Mouse (Mus musculus) layer of hippocampus, adult 2 months (tissue): ENCODE data around the gene Tmtc1. TPM values are rescaled to one million over a fixed set of nuclear protein-coding genes. Genes with fewer than 3 reads are reported as not detected.
A peak's percentile ranks its signal among the peaks of the same experiment; 100 is the strongest.

Experiments
- DNase-seq, 2 experiments: peaks; one replicate each; pipeline ENCODE4 v3.0.0; 2022; ENCODE audit warnings: low spot score in 2 of 2
- H3K27ac ChIP-seq: fragments of 200-600 bp; 2 replicates; pipeline ENCODE4 v1.8.1; 2022
- H3K4me3 ChIP-seq: fragments of 200-600 bp; 2 replicates; pipeline ENCODE4 v1.8.1; 2022; ENCODE audit warnings: mild to moderate bottlenecking
- CTCF ChIP-seq: fragments of 200-600 bp; conservative IDR thresholded peaks from 2 replicates; pipeline ENCODE4 v1.8.1; 2022; ENCODE audit warnings: antibody characterized with exemption, mild to moderate bottlenecking, moderate library complexity
- total RNA-seq, 2 experiments: library from RNA; stranded (reverse); gene quantifications; 2 replicates each; pipeline ENCODE4 v1.2.3; 2021

Tmtc1 gene
- total RNA-seq, 2 experiments from 2014 or later = 39.8 to 42.0 TPM

DNA sequence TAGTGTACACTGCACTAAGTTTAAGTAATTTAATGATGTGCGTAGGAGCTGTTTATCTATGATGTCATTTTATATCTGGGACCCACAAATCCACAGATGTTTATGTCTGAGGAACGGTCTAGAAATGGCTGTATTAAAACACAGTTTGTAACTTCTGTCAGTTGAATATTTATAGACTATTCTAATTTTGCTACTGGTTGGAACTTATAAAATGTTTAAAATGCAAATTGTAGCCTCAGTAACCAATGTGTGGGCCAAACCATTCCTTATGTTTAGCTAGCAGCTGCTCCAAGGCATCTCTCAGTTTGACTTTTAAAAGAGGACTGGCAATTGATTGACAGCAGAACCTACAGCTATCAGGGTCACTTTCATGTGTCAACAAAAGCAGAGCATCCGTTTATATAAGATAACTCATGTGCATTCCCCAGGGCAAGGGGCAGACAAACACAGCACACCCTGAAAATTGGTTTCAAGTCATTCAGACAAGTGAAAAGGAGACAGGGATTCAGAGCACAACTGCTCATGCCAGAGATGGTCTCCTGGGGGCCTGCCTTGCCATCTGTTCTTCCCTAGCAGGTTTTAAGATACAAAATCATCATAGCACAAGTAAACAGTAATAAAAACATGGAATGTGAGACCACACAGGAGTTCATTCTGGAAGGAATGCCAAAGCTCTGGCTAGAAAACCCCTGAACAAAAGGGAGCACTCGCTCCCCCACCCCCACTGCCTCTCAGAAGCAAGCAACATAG is 184.0 kb downstream of the Tmtc1 start:
- H3K4me3 ChIP-seq = no peak overlapping the region
- no peak for DNase-seq
- no peak for TF ChIP-seq CTCF
- 0 out of 2 replicates have a peak overlapping the region, but pooled peaks have one; percentile 24 for H3K27ac ChIP-seq

DNA sequence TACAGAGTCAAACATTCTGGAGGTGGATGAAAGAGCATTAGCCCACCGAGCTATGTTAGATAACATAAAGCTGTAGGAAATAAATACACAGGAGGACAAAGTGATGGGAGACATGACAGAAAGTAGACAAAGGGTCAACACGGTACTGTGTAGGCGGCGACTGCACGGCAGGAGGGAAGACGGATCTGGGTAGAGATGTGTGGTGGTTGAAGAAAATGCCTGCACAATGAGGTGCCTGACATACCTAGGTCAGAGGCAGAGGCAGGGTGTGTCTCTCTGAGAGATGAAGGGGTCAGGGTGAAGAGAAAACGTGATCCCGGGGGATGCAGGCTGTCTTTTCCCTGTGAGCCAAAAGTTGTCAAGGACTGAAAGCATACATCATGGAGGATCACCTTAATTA is 185.1 kb downstream of the Tmtc1 start:
- no peak for DNase-seq
- Histone ChIP-seq H3K4me3 (no peak overlapping the region), H3K27ac (no peak overlapping the region)
- TF ChIP-seq CTCF = no peak

DNA sequence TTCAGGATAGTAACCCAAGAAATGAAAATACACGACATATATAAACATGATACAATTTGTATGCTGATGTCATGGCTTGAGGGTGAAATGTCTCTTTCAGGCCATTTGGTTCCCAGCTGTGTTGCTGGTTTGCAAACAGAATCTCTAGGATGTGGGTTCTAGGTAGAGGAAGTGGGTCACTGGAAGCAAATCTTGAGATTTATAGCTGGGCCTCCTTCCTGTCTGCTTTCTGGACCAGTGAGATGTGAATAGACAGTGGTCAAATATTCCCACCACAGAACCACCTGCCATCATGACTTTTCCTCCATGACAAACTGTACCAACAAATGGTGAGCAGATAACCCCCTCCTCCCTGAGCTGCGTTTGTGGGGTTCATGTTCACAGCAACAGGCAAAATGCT is 186.4 kb downstream of the Tmtc1 start:
- no peak for TF ChIP-seq CTCF
- DNase-seq = no peak
- Histone ChIP-seq H3K27ac (no peak overlapping the region), H3K4me3 (no peak overlapping the region)

DNA sequence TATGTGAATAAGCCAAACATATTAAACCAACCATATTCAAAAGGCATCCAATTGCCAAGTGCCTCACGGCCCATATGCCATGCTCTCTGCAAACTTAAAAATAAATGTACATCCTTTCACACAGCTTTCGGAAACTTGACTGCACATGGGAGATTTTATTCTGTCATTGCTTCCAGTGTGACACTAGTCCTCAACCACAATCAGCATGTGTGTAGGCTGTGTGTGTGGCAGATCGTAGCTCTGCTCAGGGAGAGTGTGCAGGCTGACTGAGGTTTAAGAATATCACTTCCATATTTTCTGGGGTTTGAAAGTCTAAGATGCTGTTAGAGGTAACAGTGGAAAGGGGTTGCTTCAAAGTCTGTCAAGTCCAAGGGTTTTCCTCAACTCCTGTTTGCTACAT is 188.1 kb downstream of the Tmtc1 start:
- TF ChIP-seq CTCF = no peak
- Histone ChIP-seq H3K27ac (no peak overlapping the region), H3K4me3 (no peak overlapping the region)
- no peak for DNase-seq

DNA sequence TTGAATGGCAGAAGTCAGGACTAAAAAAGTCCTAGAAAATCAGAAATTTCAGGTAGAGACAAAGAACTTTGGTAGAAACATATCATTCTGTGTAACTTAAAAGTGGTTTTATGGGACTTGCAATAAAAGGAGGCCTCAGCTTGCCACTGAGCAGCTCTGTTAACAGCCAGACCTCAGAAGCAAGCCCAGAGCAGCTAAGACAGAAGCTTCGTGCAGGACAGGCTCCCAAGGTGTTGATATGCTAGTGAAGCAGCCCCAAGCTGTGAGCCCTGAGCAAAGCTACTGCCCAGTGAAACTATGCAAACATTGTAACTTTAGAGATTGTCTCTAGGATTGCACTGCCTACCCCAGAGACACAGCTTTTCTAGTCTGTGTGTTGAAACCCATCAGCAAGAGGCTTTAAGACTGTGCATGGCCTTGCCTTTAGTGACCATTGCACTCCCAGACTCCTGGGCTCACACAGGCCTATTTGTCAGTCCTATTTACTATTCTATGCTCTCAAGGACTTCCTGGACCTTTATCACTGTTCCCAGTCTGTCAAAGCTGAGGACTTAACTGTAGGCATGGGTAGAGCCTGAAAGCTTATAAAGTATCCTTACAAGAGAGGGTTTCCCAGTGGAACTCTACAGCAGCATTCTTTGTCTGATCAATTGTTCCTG is 188.7 kb downstream of the Tmtc1 start:
- Histone ChIP-seq H3K27ac (no peak overlapping the region), H3K4me3 (no peak overlapping the region)
- DNase-seq = no peak
- TF ChIP-seq CTCF = no peak

DNA sequence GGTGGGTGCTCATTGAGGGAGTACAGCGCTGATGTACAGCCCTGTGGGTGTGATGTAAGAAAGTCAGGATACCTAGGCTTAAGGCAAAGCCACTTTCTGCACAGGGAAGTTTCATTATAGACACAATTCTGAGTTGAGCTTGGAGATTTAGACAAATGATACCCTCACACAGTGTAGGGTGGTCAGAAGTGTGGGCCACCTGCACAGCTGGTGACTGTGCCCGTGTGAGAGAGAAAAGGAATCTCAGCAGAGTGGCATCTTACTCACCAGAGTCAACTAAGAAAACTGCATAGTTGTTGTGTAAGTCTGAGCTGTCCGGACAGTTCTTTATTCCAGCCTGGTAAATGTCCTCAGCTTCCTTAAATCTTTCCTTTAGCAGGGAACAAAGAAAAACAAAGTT is 195.0 kb downstream of the Tmtc1 start:
- no peak for TF ChIP-seq CTCF
- Histone ChIP-seq H3K4me3 (no peak overlapping the region), H3K27ac (no peak overlapping the region)
- no peak for DNase-seq

DNA sequence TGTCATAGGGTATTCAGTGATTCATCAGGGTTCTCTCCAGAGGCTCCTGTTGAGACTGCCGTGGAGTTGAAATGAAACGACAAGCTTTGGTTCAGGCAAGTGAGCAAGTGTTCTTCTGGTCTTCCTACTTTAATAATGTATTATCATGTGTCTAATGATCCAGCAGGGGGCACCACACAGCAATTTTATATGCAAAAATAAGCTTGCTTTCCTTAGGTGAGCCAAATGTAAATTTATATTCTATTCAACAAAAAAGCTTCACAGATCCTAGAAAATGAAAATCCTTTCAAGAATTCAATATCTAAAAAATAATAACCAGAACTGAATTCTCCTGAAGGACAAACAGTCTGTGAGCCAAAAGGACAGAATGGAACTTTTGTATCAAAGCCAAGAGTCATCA is 195.6 kb downstream of the Tmtc1 start:
- no peak overlapping the region for H3K27ac ChIP-seq
- TF ChIP-seq CTCF = peak; percentile 87
- H3K4me3 ChIP-seq = no peak overlapping the region
- DNase-seq = peak; percentile 51 to 66

DNA sequence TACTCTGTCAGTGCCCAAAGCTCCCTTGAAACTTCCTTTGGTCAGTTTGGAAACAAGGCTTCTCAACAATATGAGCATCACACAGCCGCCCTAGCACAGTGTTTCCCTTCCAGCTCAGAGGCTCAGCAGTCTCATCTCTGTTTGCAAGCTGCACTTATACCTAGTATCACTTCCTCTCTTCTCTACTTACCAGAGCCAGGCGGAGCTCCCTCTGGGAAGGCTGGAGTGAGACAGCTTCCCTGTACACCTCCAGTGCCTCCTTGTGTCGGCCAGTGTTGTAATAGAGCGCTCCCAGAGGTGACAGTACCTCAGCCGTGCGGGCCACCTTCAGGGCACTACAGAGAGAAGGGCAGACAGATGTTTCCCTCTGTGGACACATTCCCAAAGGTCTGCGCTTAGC is 197.6 kb downstream of the Tmtc1 start:
- Histone ChIP-seq H3K27ac (no peak overlapping the region), H3K4me3 (no peak overlapping the region)
- no peak for DNase-seq
- TF ChIP-seq CTCF = no peak

DNA sequence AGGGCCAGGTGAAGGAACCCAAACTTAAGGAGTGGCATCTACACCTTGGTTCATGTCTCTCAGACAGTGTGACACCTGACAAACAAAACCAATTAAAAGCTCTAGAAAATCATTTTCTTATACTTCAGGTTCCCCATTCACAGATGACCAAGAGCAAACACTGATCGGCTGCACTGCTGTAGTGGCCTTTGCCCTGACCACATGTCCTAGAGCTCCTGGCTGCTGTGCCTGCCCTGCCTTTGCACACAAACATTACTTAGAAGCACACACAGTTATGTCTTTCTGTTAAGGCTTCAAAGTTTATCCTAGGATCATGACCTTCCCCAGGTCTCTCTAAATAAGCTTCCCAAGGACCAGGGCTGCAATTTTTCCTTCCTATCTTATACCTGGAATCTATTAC is 199.4 kb downstream of the Tmtc1 start:
- no peak for DNase-seq
- H3K4me3 ChIP-seq = no peak overlapping the region
- no peak overlapping the region for H3K27ac ChIP-seq
- no peak for TF ChIP-seq CTCF

DNA sequence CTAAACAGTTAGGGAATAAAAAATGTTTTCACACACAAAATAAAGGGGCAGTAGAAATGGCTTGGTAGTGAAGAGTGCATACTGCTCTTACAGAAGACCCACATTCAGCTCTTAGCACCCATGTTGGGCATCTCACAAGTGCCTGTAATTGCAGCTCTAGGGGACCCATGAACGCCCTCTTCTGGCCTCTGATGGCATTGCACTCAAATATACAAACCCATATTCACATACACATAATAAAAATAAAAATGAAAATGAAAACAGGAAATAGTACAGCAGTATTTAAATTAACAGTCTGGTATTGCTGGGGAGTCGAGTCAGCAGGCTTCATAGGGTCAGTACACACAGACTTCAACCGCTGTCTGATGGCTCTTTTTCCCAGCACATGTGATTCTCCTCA is 201.9 kb downstream of the Tmtc1 start:
- no peak overlapping the region for H3K27ac ChIP-seq
- DNase-seq = no peak
- TF ChIP-seq CTCF = peak; percentile 64

DNA sequence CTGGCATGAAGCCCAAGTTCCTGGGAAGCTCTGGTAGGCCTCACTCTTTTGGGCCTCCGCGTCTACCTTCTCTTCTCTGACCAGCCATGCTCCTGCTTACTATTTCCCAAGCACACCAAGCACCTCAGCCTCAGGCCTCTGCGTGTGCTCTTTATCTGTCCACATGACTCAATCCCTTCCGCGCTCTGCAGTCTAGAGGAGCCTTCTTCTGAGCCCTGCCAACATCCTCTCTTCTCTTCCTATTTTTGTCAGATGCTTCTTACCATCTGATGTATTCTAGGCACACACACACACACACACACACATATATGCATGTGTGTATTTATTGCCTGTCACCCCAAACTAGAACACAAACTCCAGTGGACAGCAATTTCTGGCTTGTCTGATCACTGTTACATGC is 202.5 kb downstream of the Tmtc1 start:
- TF ChIP-seq CTCF = no peak
- Histone ChIP-seq H3K4me3 (no peak overlapping the region), H3K27ac (no peak overlapping the region)
- no peak for DNase-seq

More for the DNA sequence above, 201.9 kb downstream of the Tmtc1 start:
- H3K4me3 ChIP-seq = no peak overlapping the region

DNA sequence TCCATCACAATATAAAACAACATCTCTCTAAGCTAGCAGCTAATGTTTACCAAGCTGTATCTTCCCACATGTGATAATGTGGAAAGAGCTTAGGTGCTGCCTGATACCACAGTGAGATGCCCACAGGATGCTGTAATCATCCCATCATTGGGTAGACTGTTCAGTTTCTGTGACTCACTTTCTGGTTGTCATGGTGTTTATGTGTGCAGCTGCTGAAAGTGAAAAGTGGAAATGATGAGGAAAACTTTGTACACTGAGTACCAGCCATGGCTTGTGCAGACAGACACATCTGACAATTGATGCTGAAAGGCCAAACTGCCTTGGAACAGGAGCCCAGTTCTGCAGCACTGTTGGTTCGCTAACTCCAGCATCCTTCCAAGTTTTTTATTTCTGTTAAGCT is 204.9 kb downstream of the Tmtc1 start:
- Histone ChIP-seq H3K27ac (peak overlapping the region; percentile 44; the same call in 1 of the 2 replicates), H3K4me3 (no peak overlapping the region)
- DNase-seq = no peak
- TF ChIP-seq CTCF = no peak

DNA sequence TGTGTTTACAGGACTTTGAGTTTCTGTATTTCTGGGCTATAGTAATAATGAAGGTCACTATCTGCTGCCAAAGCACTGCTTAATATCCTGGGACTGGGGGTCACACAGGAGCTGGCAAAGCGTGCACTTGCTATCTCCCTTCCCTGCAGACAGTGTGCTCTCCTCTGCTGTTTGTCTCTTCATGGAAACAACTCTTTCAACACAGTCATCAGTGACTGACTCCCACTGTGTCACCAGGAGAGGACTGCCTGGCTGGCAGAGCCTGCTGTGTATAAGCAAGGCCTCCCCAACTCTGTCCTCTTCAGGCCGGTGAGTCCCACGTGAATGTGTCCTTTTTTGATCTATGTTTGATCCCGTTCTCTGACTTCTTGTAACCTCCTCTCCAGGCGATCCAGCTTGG is 206.7 kb downstream of the Tmtc1 start:
- H3K27ac ChIP-seq = peak overlapping the region; percentile 44; the same call in 1 of the 2 replicates
- DNase-seq = no peak
- no peak for TF ChIP-seq CTCF
- H3K4me3 ChIP-seq = no peak overlapping the region

DNA sequence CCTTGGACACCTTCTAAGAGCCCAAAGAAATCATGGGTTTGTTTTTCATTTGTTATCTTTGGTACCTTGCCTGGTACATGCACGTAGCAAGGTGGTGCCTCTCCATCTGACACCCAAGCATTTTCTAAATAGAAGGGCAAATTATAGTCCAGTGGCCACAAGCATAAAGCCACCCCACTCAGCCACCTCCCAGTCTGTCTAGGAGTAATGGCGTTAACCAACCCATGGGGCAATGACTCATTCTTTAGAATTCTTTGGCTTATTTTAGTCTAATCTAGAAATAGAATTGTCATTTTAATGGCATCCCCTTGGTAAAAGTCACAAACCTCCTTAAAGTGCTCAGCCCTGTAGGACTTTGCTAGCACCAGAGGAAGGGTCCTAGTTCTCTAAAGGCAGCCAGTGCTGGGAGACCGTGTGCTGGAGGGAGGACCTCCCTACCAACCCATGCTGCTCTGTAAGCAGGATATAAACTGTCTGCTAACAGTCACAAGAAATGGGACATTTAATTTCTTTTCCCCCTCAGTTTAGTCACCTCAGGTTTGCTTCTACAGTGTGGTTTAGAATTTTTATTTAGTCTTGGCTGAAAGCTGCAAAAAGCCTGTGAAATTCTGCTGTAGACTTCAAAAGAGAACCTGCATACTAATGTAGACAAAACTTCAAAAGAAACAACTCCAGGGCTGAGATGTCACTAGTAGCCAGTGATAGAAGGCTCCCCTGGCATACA is 209.9 kb downstream of the Tmtc1 start:
- 0 out of 2 replicates have a peak, but pooled peaks have one; percentile 9 for TF ChIP-seq CTCF
- no peak for DNase-seq
- Histone ChIP-seq H3K4me3 (peak overlapping the region; percentile 2; the same call in 1 of the 2 replicates), H3K27ac (peak overlapping the region; percentile 23; the same call in 1 of the 2 replicates)
